Mouse (Mus musculus): ENCODE measurements around the gene Mtmr2. TPM values are rescaled to one million over a fixed set of nuclear protein-coding genes. Genes with fewer than 3 reads are reported as not detected.

Gene Mtmr2
- total and polyA plus RNA-seq, 3 experiments = 19.7 to 42.6 (median 34.7) TPM

DNA sequence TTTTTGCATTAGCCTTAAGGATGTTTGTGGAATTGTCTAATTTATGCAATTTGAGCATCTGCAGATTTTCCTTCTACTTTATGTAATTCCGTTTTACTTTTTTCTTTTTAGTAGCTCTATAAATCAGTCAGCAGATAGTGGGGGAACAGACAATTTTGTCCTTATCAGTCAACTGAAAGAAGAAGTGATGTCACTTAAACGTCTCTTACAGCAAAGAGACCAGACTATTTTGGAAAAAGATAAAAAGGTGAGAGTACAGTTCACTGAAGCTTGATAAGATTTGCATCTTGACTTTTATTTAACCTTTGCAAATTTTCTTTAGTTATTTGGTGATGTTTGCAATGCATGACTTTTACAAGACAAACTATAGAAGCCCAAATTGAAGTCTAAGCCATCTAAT, 88.5 kb downstream of the Mtmr2 start:
- Histone ChIP-seq H3K4me2 (ENCODE audit: insufficient read depth, low read depth, poor library complexity, severe bottlenecking) (no peak overlapping the region), H3K4me3 (replicated peaks in 1 of 3; ENCODE audit: low read depth in 2 of 3, low read length in 2 of 3, poor library complexity in 1 of 3) (no peak overlapping the region), H3K9ac (ENCODE audit: insufficient read depth, low read depth) (no peak overlapping the region), H3K27me3 (replicated peaks) (no peaks in the 10 kb centered on the region), H3K27ac (ENCODE audit: insufficient read depth, low read depth) (no peak overlapping the region), H3K4me1 (ENCODE audit: control insufficient read depth in 1 of 2, insufficient read depth in 2 of 2) (peaks cover 0 to 49% of the 10 kb centered on the region in 2 experiments; a peak in 3 of 4 replicates), H3K79me2 (replicated peaks; ENCODE audit: control insufficient read depth, extremely low read depth, insufficient read depth, poor library complexity, severe bottlenecking) (peaks cover 9% of the 10 kb centered on the region), H3K36me3 (replicated peaks in 1 of 2; ENCODE audit: control insufficient read depth in 1 of 2, insufficient read depth in 1 of 2, low read length in 1 of 2) (peaks cover 51 to 84% of the 10 kb centered on the region in 2 experiments), H3K9me3 (replicated peaks; ENCODE audit: low read length) (no peaks in the 10 kb centered on the region)
- TF ChIP-seq E2F4 (IDR thresholded peaks at IDR 0.05; ENCODE audit: insufficient replicate concordance, low read depth, low read length) (no peak), POLR2AphosphoS2 (IDR thresholded peaks at IDR 0.05; ENCODE audit: low read depth, low read length) (no peak), TBP (conservative IDR thresholded peaks at IDR 0.05; ENCODE audit: low read depth, low read length) (no peak), JUN (IDR thresholded peaks at IDR 0.05; ENCODE audit: insufficient read depth, low read depth, low read length) (no peak), CHD2 (IDR thresholded peaks at IDR 0.05; ENCODE audit: low read length) (no peak), MAX (IDR thresholded peaks at IDR 0.05; ENCODE audit: low read length) (no peak), HCFC1 (IDR thresholded peaks at IDR 0.05; ENCODE audit: low read depth, low read length) (no peak), RCOR1 (conservative IDR thresholded peaks at IDR 0.05; ENCODE audit: low read depth, low read length) (no peak), ELF1 (IDR thresholded peaks at IDR 0.05; ENCODE audit: low read depth, low read length) (no peak), PAX5 (IDR thresholded peaks at IDR 0.05; ENCODE audit: low read length) (no peak), IRF4 (IDR thresholded peaks at IDR 0.05; ENCODE audit: low read depth, low read length) (no peak), CHD1 (IDR thresholded peaks at IDR 0.05; ENCODE audit: low read depth, low read length) (no peak), MYC (IDR thresholded peaks at IDR 0.05; ENCODE audit: low read depth, low read length) (no peak), ETS1 (conservative IDR thresholded peaks at IDR 0.05; ENCODE audit: low read depth, low read length) (no peak), UBTF (IDR thresholded peaks at IDR 0.05; ENCODE audit: low read depth, low read length) (no peak), TCF12 (IDR thresholded peaks at IDR 0.05; ENCODE audit: low read depth, low read length) (no peak)
- in situ Hi-C loops (cut with MboI; ENCODE audit: low pct_ligation_motif_present, low pct_unique_long_range_greater_than_20kb, low sequenced_read_pairs) (no loop called here), dilution Hi-C loops (cut with MboI; ENCODE audit: extremely low pct_ligation_motif_present, extremely low pct_unique_long_range_greater_than_20kb, low sequenced_read_pairs) (no loop called here)
- DNase-seq (ENCODE audit: extremely low read depth) = peak; percentile 47

DNA sequence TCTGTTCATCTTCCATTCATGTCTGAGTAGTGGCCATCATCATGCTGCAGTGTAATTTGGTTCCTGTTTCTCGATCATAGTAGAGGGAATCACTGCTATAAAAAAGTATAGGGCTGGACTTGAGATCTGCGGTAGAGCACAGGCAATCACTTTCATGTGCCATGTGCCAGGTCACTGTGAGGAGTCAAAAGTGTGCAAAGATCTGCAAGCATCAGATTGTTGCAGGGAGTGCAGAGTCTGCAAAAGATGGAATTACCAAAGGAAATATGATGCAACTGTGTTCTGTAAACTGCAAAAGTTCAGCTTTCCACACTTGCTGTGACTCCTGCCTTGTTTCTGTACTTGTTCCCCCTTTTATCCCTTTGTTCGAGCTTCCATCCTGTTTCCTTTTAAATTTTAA, 99.4 kb downstream of the Mtmr2 start:
- H3K27ac ChIP-seq (ENCODE audit: insufficient read depth, low read depth) = no peak overlapping the region
- no peak overlapping the region for H3K9ac ChIP-seq (ENCODE audit: insufficient read depth, low read depth)
- no peaks in the 10 kb centered on the region; a peak in 1 of 4 replicates for H3K4me1 ChIP-seq (ENCODE audit: control insufficient read depth in 1 of 2, insufficient read depth in 2 of 2)
- no peaks in the 10 kb centered on the region for H3K79me2 ChIP-seq (replicated peaks; ENCODE audit: control insufficient read depth, extremely low read depth, insufficient read depth, poor library complexity, severe bottlenecking)
- peaks cover 13 to 54% of the 10 kb centered on the region in 2 experiments for H3K36me3 ChIP-seq (replicated peaks in 1 of 2; ENCODE audit: control insufficient read depth in 1 of 2, insufficient read depth in 1 of 2, low read length in 1 of 2)
- no peak for DNase-seq (ENCODE audit: extremely low read depth)
- no peak for TF ChIP-seq POLR2AphosphoS2 (IDR thresholded peaks at IDR 0.05; ENCODE audit: low read depth, low read length)
- in situ Hi-C loops (cut with MboI; ENCODE audit: low pct_ligation_motif_present, low pct_unique_long_range_greater_than_20kb, low sequenced_read_pairs) (no loop called here), dilution Hi-C loops (cut with MboI; ENCODE audit: extremely low pct_ligation_motif_present, extremely low pct_unique_long_range_greater_than_20kb, low sequenced_read_pairs) (no loop called here)
- H3K4me2 ChIP-seq (ENCODE audit: insufficient read depth, low read depth, poor library complexity, severe bottlenecking) = no peak overlapping the region
- H3K27me3 ChIP-seq (replicated peaks) = no peaks in the 10 kb centered on the region
- H3K9me3 ChIP-seq (replicated peaks; ENCODE audit: low read length) = no peaks in the 10 kb centered on the region
- no peak overlapping the region for H3K4me3 ChIP-seq (replicated peaks in 1 of 3; ENCODE audit: low read depth in 2 of 3, low read length in 2 of 3, poor library complexity in 1 of 3)

Measured in CH12.LX (cell line).